22 mouse cellular contexts compared by ENCODE assay signal in genomic region chr13:101408885-101409284, GRCm38 (mm10).
DNase-seq lines count a peak whose midpoint lies in the region; ATAC-seq and TF ChIP-seq lines count a peak whose summit lies in the region.
"Had no signal": no experiment of that assay in that cellular context is flagged by ENCODE, and none has a peak within 500 bp of the region (broad histone marks: within the 10 kb centered on the region; RNA-seq: fewer than 3 reads in every experiment).

No protein-coding gene starts in this region.

- H3K36me3 ChIP-seq in liver, adult 2 months (ENCODE audit: control insufficient read depth, insufficient read depth, low read length): no peaks in the 10 kb centered on the region
- no peaks in the 10 kb centered on the region for H3K36me3 ChIP-seq in liver, embryonic 11.5 days (ENCODE audit: control insufficient read depth, insufficient read depth, low read length)
- H3K36me3 ChIP-seq: embryonic facial prominence, embryonic 13.5 days; heart, embryonic 10.5 days; hindbrain, embryonic 12.5 days had no signal

- no peaks in the 10 kb centered on the region for H3K79me2 ChIP-seq in liver, adult 2 months (ENCODE audit: control insufficient read depth, insufficient read depth, low read length)

- H3K27ac ChIP-seq in liver, adult 2 months (replicated peaks; ENCODE audit: insufficient read depth, low read depth, low read length): no peak overlapping the region
- H3K27ac ChIP-seq in liver, embryonic 11.5 days (ENCODE audit: low read depth, low read length): no peak overlapping the region
- H3K27ac ChIP-seq: embryonic facial prominence, embryonic 13.5 days; gastrocnemius, adult 2 months; heart, embryonic 10.5 days; hindbrain, embryonic 12.5 days had no signal

- no peak for DNase-seq in cerebellum, adult 11 months
- peak; percentile 36 for DNase-seq in cerebellum, adult 9-10 months
- no peak for DNase-seq in cerebellum, adult 18-20 months
- peak; percentile 69 for DNase-seq in liver, adult 2 months (ENCODE audit: extremely low read depth, low read depth, low spot score)
- no peak for DNase-seq in liver, embryonic 11.5 days (ENCODE audit: low spot score)
- no peak for DNase-seq in adrenal gland, postnatal 4 days (ENCODE audit: low spot score in 2 of 2)
- DNase-seq: adrenal gland, postnatal 14 days; B cell, adult 2 months; gastrocnemius, adult 2 months; gastrocnemius, postnatal 25 days; heart, postnatal 10 days; heart, postnatal 4 days had no signal

- no peak overlapping the region for H3K4me3 ChIP-seq in liver, adult 2 months (ENCODE audit: insufficient read depth, low read depth, low read length)
- H3K4me3 ChIP-seq in liver, embryonic 11.5 days (ENCODE audit: low read depth, low read length): no peak overlapping the region
- H3K4me3 ChIP-seq: embryonic facial prominence, embryonic 13.5 days; gastrocnemius, adult 2 months; heart, embryonic 10.5 days; hindbrain, embryonic 12.5 days had no signal

- no peaks in the 10 kb centered on the region for H3K27me3 ChIP-seq in liver, adult 2 months (ENCODE audit: control insufficient read depth, insufficient read depth, low read length)
- H3K27me3 ChIP-seq in liver, embryonic 11.5 days (replicated peaks; ENCODE audit: control insufficient read depth, insufficient read depth, low read length): no peaks in the 10 kb centered on the region
- H3K27me3 ChIP-seq: embryonic facial prominence, embryonic 13.5 days; hindbrain, embryonic 12.5 days had no signal

- WGBS in liver, adult 2 months: 67% methylated on average over 4 of the region's 4 CpGs
- WGBS in liver, embryonic 11.5 days: 66% methylated on average over 4 of the region's 4 CpGs

- no peak overlapping the region for H3K9ac ChIP-seq in liver, adult 2 months (ENCODE audit: low read depth, low read length)
- no peak overlapping the region for H3K9ac ChIP-seq in liver, embryonic 11.5 days (ENCODE audit: low read depth, low read length)
- H3K9ac ChIP-seq: embryonic facial prominence, embryonic 13.5 days; hindbrain, embryonic 12.5 days had no signal

- no peak overlapping the region for H3K4me2 ChIP-seq in liver, embryonic 11.5 days
- H3K4me2 ChIP-seq: embryonic facial prominence, embryonic 13.5 days; hindbrain, embryonic 12.5 days had no signal

- no peaks in the 10 kb centered on the region for H3K9me3 ChIP-seq in liver, embryonic 11.5 days (ENCODE audit: control insufficient read depth, low read length)
- H3K9me3 ChIP-seq: embryonic facial prominence, embryonic 13.5 days; heart, embryonic 10.5 days; hindbrain, embryonic 12.5 days had no signal

- ATAC-seq in cerebellum, adult (ENCODE audit: insufficient number of reproducible peaks, low FRiP score, low TSS enrichment): 0 out of 2 replicates have a peak, but pooled peaks have one; percentile 36
- no peak for ATAC-seq in liver, embryonic 11.5 days (replicated peaks; ENCODE audit: low FRiP score)
- ATAC-seq: activated CD4-positive, CD25-positive, alpha-beta regulatory T cell, adult 4 months; CD4-positive, CD25-positive, alpha-beta regulatory T cell, adult 4 months; forebrain, embryonic 14.5 days; hindbrain, embryonic 16.5 days; inflammation-experienced regulatory T-cells, adult 6 months; intestine, postnatal 0 days had no signal

- no peak for TF ChIP-seq POLR2A in liver, adult 2 months (IDR thresholded peaks at IDR 0.05; ENCODE audit: extremely low read depth, insufficient read depth, low read length)

- TF ChIP-seq CTCF in liver, adult 2 months (IDR thresholded peaks at IDR 0.05; ENCODE audit: low read depth, low read length): no peak

- H3K4me1 ChIP-seq in liver, adult 2 months (ENCODE audit: control insufficient read depth, insufficient read depth, low read length): no peaks in the 10 kb centered on the region
- H3K4me1 ChIP-seq in liver, embryonic 11.5 days (replicated peaks; ENCODE audit: control insufficient read depth, insufficient read depth, low read length): no peaks in the 10 kb centered on the region
- H3K4me1 ChIP-seq: embryonic facial prominence, embryonic 13.5 days; heart, embryonic 10.5 days; hindbrain, embryonic 12.5 days had no signal

Comparison
In these comparisons a context has a peak if more than half of its experiments do, and no peak if none do; other contexts are left out.
1. DNase-seq: peak in cerebellum, adult 9-10 months (single experiment) and liver, adult 2 months (single experiment); none in cerebellum, adult 11 months (single experiment), cerebellum, adult 18-20 months (0 of 2), liver, embryonic 11.5 days (single experiment) and adrenal gland, postnatal 4 days (0 of 2).